ENCODE assay signal across 9 mouse cellular contexts in genomic region chr6:143609100-143609499, GRCm38 (mm10).
DNase-seq lines count a peak whose midpoint lies in the region; ATAC-seq and TF ChIP-seq lines count a peak whose summit lies in the region.
"Had no signal": no experiment of that assay in that cellular context is flagged by ENCODE, and none has a peak within 500 bp of the region (broad histone marks: within the 10 kb centered on the region; RNA-seq: fewer than 3 reads in every experiment).

No protein-coding gene starts in this region.

- H3K4me1 ChIP-seq in heart, embryonic 10.5 days: no peaks in the 10 kb centered on the region
- H3K4me1 ChIP-seq in small intestine, adult 2 months (ENCODE audit: control insufficient read depth, insufficient read depth, insufficient read length, low read length): no peaks in the 10 kb centered on the region
- H3K4me1 ChIP-seq: liver, embryonic 13.5 days had no signal

- no peak for TF ChIP-seq POLR2A in small intestine, adult 2 months (IDR thresholded peaks at IDR 0.05; ENCODE audit: low read depth, low read length)

- peak; percentile 33; the same call in 1 of the 2 replicates for TF ChIP-seq CTCF in small intestine, adult 2 months (IDR thresholded peaks at IDR 0.05; ENCODE audit: extremely low read depth, insufficient read length, insufficient replicate concordance, low read depth, low read length)

- DNase-seq in heart, adult 11 months: peak; percentile 82
- DNase-seq in heart, embryonic 10.5 days (ENCODE audit: low spot score): no peak
- DNase-seq in 3T3-L1 (ENCODE audit: low read depth, low spot score): peak; percentile 84
- DNase-seq in MEL-GATA-1-ER (ENCODE audit: extremely low read depth, low read depth): peak; percentile 7
- no peak for DNase-seq in gastrocnemius, postnatal 25 days
- DNase-seq in spleen, postnatal 4 days (ENCODE audit: low spot score in 2 of 2): no peak
- DNase-seq: liver, embryonic 13.5 days had no signal

- no peaks in the 10 kb centered on the region for H3K9me3 ChIP-seq in heart, embryonic 10.5 days
- H3K9me3 ChIP-seq: liver, embryonic 13.5 days had no signal

- H3K27ac ChIP-seq in heart, embryonic 10.5 days: no peak overlapping the region
- no peak overlapping the region for H3K27ac ChIP-seq in small intestine, adult 2 months (ENCODE audit: insufficient read depth, low read depth, low read length)
- H3K27ac ChIP-seq: liver, embryonic 13.5 days had no signal

- no peak overlapping the region for H3K4me3 ChIP-seq in heart, embryonic 10.5 days
- no peak overlapping the region for H3K4me3 ChIP-seq in small intestine, adult 2 months (ENCODE audit: low read depth, low read length)
- H3K4me3 ChIP-seq: liver, embryonic 13.5 days had no signal

- WGBS in heart, embryonic 10.5 days: 71% methylated on average over 1 of the region's 1 CpGs
- WGBS in small intestine, adult 2 months: 76% methylated on average over 1 of the region's 1 CpGs

- no peaks in the 10 kb centered on the region for H3K27me3 ChIP-seq in heart, embryonic 10.5 days (ENCODE audit: insufficient read depth, poor library complexity, severe bottlenecking)
- no peaks in the 10 kb centered on the region for H3K27me3 ChIP-seq in small intestine, adult 2 months (ENCODE audit: control insufficient read depth, insufficient read depth, low read length)
- H3K27me3 ChIP-seq: liver, embryonic 13.5 days had no signal

- ATAC-seq in granulocyte monocyte progenitor cell, adult 5-6 weeks (replicated peaks; ENCODE audit: poor library complexity, severe bottlenecking): peak; percentile 83

- no peaks in the 10 kb centered on the region for H3K36me3 ChIP-seq in heart, embryonic 10.5 days
- H3K36me3 ChIP-seq in small intestine, adult 2 months (ENCODE audit: control insufficient read depth, insufficient read depth, low read length): no peaks in the 10 kb centered on the region
- H3K36me3 ChIP-seq: liver, embryonic 13.5 days had no signal

Comparison
In these comparisons a context has a peak if more than half of its experiments do, and no peak if none do; other contexts are left out.
1. DNase-seq: peak in heart, adult 11 months (single experiment), 3T3-L1 (single experiment) and MEL-GATA-1-ER (single experiment); none in heart, embryonic 10.5 days (single experiment), gastrocnemius, postnatal 25 days (single experiment) and spleen, postnatal 4 days (0 of 2).